Mouse (Mus musculus) G1E (cell line): ENCODE data around the gene Myh8.

Experiments used
- CTCF ChIP-seq: IDR thresholded peaks from 2 replicates; pipeline ENCODE4 v1.5.1; 2012; ENCODE audit warnings: low read depth, low read length, inconsistent platforms, mixed read lengths
- GATA1 ChIP-seq: IDR thresholded peaks from 2 replicates; pipeline ENCODE4 v1.6.1; 2012; ENCODE audit warnings: borderline replicate concordance, low read length, inconsistent platforms, mixed read lengths
- GATA2 ChIP-seq: IDR thresholded peaks from 2 replicates; pipeline ENCODE4 v1.6.1; 2012; ENCODE audit warnings: low read depth, low read length, inconsistent platforms, borderline replicate concordance
- POLR2AphosphoS5 ChIP-seq: IDR thresholded peaks from 2 replicates; pipeline ENCODE4 v1.6.1; 2012; ENCODE audit warnings: low read depth, low read length, inconsistent platforms; ENCODE audit not compliant: insufficient replicate concordance
- TAL1 ChIP-seq: conservative IDR thresholded peaks from 2 replicates; pipeline ENCODE4 v1.6.1; 2012; ENCODE audit warnings: low read depth, low read length, inconsistent platforms, mixed read lengths

DNA sequence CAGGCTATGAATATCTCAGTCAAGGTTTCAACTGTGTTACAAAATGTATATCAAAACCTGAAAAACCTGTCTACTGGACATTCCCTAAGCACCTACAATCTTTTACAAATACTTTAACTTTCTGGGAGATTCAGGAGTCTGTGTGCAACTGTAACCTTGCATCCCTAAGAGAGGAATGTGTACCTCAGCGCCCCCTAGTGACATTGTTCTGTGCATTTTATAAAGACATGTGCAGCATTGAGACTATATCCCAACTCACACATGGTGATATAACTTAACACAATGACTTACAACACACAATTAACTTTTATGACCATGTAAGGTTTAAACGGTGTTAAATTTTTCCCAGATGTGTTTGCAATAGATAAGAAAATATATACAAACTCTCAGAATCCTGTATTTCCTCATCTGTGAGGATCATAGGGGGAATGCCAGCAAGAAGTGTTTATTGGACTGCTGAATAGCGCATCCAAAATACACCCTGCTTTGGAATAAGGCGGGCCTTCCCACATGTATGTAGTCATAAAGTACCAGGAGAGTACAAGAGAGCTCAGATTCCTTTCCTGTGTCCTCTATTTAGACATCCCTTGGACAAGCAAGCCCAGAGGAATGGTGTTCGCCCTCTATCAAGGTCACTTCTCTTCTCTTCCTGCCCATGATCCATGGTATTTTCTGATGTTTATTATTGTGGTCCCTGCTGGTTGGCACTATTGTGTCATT is 41.1 kb upstream of the Myh8 start:
- TF ChIP-seq GATA1: no peak
- TF ChIP-seq CTCF: no peak
- no peak for TF ChIP-seq GATA2
- no peak for TF ChIP-seq POLR2AphosphoS5
- no peak for TF ChIP-seq TAL1
